Mouse (Mus musculus) liver, embryonic 14.5 days (tissue): ENCODE data around the gene Gm10376. TPM values are rescaled to one million over a fixed set of nuclear protein-coding genes. Genes with fewer than 3 reads are reported as not detected.
"Not testable (repeated sequence)": the region's sequence is repeated elsewhere in the genome, so short reads cannot be mapped to it uniquely, and the experiment has no call there.

Experiments used
- ATAC-seq: fragments of 200-750 bp; cut with Nextera tagmentation; 2 replicates; pipeline ENCODE4 v1.8.0; 2017; ENCODE audit warnings: moderate number of reproducible peaks, mild to moderate bottlenecking, moderate library complexity; ENCODE audit not compliant: insufficient read depth
- DNase-seq, 3 experiments: peaks; one replicate each; pipeline ENCODE4 v3.0.0-alpha.2; 2012 to 2013; ENCODE audit warnings: low read depth in 3 of 3, low spot score in 3 of 3
- H3K27ac ChIP-seq: fragments of 300-500 bp; sonication (generic); 2 replicates; pipeline ENCODE4 v1.5.1; 2014; ENCODE audit warnings: moderate library complexity, mild to moderate bottlenecking, control low read depth, inconsistent platforms
- H3K27me3 ChIP-seq: fragments of 300-500 bp; sonication (generic); 2 replicates; pipeline ENCODE4 v1.6.1; 2014; ENCODE audit warnings: mild to moderate bottlenecking, low read length, moderate library complexity; ENCODE audit not compliant: control insufficient read depth, insufficient read depth
- H3K36me3 ChIP-seq: fragments of 300-500 bp; sonication (generic); replicated peaks from 2 replicates; pipeline ENCODE4 v1.6.1; 2014; ENCODE audit warnings: low read depth; ENCODE audit not compliant: control insufficient read depth, insufficient read depth
- H3K4me1 ChIP-seq, 2 experiments: fragments of 200-500 bp in 1 of 2; fragments of 300-500 bp in 1 of 2; sonication (generic) in 1 of 2; replicated peaks; 2 replicates each; pipeline ENCODE4 v1.6.1; 2012 to 2014; ENCODE audit warnings: antibody characterized with exemption in 1 of 2, inconsistent platforms in 1 of 2, low read length in 1 of 2; ENCODE audit not compliant: control insufficient read depth in 2 of 2, insufficient read depth in 2 of 2
- H3K4me2 ChIP-seq: fragments of 300-500 bp; sonication (generic); 2 replicates; pipeline ENCODE4 v1.6.1; 2014; ENCODE audit warnings: low read depth, mild to moderate bottlenecking, control low read depth, moderate library complexity
- H3K4me3 ChIP-seq, 2 experiments: fragments of 200-500 bp in 1 of 2; fragments of 300-500 bp in 1 of 2; sonication (generic) in 1 of 2; 2 replicates each; pipeline ENCODE4 v1.5.1; 2012 to 2014; ENCODE audit warnings: low read depth in 2 of 2, low read length in 2 of 2, mild to moderate bottlenecking in 2 of 2, control low read depth in 1 of 2, inconsistent platforms in 1 of 2, moderate library complexity in 1 of 2; ENCODE audit not compliant: insufficient read depth in 1 of 2
- H3K9ac ChIP-seq: fragments of 300-500 bp; sonication (generic); replicated peaks from 2 replicates; pipeline ENCODE4 v1.6.1; 2014; ENCODE audit warnings: mild to moderate bottlenecking, control low read depth, moderate library complexity
- H3K9me3 ChIP-seq: fragments of 300-500 bp; sonication (generic); 2 replicates; pipeline ENCODE4 v1.6.1; 2016; ENCODE audit warnings: low read length, mixed read lengths; ENCODE audit not compliant: control insufficient read depth
- WGBS: fragments of 180-500 bp; shearing (Covaris S2); extraction: QIAGEN DNeasy Blood & Tissue Kit; methylation state at CpG from one replicate; pipeline ENCODE4 v1.1.7; 2014; ENCODE audit not compliant: insufficient replicate concordance; 5-methylcytosine and 5-hydroxymethylcytosine counted together
- polyA plus RNA-seq, 2 experiments: library from polyadenylated mRNA; depleted of rRNA in 1 of 2; stranded (reverse) in 1 of 2; unstranded in 1 of 2; fragments of >200 nt; fragmentation: Nextera tagmentation in 1 of 2; extraction: Ambion mirVana in 1 of 2; gene quantifications; 2 replicates each; pipeline versions ENCODE4 v1.2.1 to v1.2.3; 2012 to 2014

Gene Gm10376
- not detected in 2 replicates for polyA plus RNA-seq (2012; rRNA removed)
- not detected in 2 replicates for polyA plus RNA-seq (2014; fragmentation: Nextera tagmentation; extraction: Ambion mirVana)

DNA sequence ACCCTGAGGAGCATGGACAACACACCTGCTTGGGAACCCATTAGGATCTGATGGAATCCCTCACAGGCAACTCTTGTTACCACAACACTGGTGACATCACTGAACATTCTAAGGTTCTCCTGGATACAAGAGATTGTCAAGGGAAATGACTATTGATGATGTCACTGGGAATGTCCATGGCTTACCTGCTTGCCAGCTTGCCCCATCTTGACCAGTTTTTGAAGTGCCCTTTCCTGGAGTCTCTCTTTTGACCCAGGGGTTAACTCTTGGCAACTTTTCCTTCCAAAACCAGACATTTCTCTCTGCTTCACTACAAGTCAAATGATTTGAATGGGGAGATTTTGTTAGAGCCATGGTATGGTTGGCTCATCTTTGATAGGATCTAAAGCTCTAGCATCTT lies at the start of gene Gm10376:
Gene Gm10376, minus strand, starts transcription at position 101 of the 400 bp plus-strand sequence.
- not testable (repeated sequence) for H3K4me3 ChIP-seq, H3K27me3 ChIP-seq, H3K4me2 ChIP-seq, H3K9ac ChIP-seq, H3K4me1 ChIP-seq, ATAC-seq, DNase-seq, H3K9me3 ChIP-seq, H3K36me3 ChIP-seq, H3K27ac ChIP-seq

DNA sequence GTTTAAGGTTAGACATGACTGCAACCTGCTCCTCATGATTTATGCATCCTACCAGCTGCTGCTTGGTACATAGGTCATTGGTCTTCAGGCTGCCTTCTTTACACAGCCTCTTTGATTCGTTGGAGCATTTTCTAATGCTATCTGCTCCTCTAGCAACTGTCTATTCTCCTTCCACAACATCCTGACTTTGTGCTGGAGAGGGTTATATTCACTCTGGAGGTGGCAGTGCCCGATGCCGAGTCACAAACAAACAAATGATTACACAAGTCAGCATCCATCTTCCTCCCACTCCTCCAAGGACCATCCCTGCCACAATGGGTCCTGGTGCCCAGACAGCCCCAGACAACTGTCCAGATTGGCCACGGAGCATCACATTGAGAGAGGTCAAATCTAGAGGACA lies 44.8 kb upstream of the Gm10376 start:
- not testable (repeated sequence) for H3K9ac ChIP-seq, H3K36me3 ChIP-seq, H3K27ac ChIP-seq, H3K4me3 ChIP-seq, H3K9me3 ChIP-seq, ATAC-seq, H3K4me2 ChIP-seq, DNase-seq, H3K4me1 ChIP-seq, H3K27me3 ChIP-seq
- WGBS = 55% methylated on average over 4 of the region's 4 CpGs

DNA sequence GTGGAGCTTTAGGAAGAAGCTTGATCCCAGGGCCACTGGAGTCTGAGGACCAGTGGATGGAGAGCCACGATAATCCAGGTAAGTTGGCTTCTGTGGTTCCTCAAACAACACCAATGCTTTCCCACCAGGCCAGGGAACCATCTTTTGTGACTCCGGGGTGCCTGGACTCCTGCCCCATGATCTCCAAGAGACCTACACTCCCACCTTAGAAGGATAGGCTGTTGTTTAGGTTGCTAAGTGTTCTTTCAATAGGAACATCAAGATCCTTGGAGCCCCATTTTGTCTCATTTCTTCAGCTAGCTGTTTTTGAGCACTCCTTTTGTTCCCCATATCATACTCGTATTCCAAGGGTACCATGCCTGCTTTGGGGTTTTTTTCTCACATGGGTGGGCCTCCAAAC lies 42.6 kb upstream of the Gm10376 start:
- H3K36me3 ChIP-seq, H3K9ac ChIP-seq, DNase-seq, H3K4me1 ChIP-seq, H3K9me3 ChIP-seq, H3K27ac ChIP-seq, H3K27me3 ChIP-seq, ATAC-seq, H3K4me3 ChIP-seq, H3K4me2 ChIP-seq: not testable (repeated sequence)
- WGBS = 54% methylated on average over 3 of the region's 3 CpGs

DNA sequence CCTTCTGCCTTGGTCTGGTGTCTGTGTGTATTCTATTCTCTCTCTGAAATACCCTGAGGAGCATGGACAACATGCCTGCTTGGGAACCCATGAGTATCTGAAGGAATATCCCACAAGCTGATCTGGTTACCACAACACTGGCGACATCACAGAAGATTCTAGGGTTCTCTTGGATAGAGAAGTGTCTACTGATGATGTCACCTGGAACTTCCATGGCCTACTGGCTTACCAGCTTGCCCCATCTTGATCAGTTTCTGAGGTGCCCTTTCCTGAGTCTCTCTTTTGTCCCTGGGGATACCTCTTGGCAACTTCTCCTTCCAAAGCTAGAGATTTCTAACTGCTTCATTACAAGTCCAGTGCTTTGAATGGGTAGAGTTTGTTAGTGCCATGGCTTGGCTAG lies 21.9 kb downstream of the Gm10376 start, which contains the start of gene Gm8082:
Gene Gm8082, minus strand, starts transcription at position 101 of the 400 bp plus-strand sequence.
- not testable (repeated sequence) for DNase-seq, H3K4me3 ChIP-seq, H3K4me1 ChIP-seq, H3K9me3 ChIP-seq, H3K27ac ChIP-seq, H3K4me2 ChIP-seq, ATAC-seq, H3K36me3 ChIP-seq, H3K27me3 ChIP-seq, H3K9ac ChIP-seq
- WGBS = no CpG with 5 or more reads among the region's 1 CpGs

Other genes with a start within 250 kb of the Gm10376 start
- not detected in 2 replicates for gene Gm3015, start 246.8 kb downstream of the Gm10376 start, polyA plus RNA-seq (2012; rRNA removed)
- gene Gm3015, start 246.8 kb downstream of the Gm10376 start, polyA plus RNA-seq (2014; fragmentation: Nextera tagmentation; extraction: Ambion mirVana) = not detected in 2 replicates
- not detected in 2 replicates for gene Gm10377, start 217.6 kb downstream of the Gm10376 start, polyA plus RNA-seq (2012; rRNA removed)
- not detected in 2 replicates for gene Gm10377, start 217.6 kb downstream of the Gm10376 start, polyA plus RNA-seq (2014; fragmentation: Nextera tagmentation; extraction: Ambion mirVana)
- not detected in 2 replicates for gene Gm21977, start 162.2 kb downstream of the Gm10376 start, polyA plus RNA-seq (2012; rRNA removed)
- gene Gm21977, start 162.2 kb downstream of the Gm10376 start, polyA plus RNA-seq (2014; fragmentation: Nextera tagmentation; extraction: Ambion mirVana) = not detected in 2 replicates
- gene Gm8082, start 22.0 kb downstream of the Gm10376 start, polyA plus RNA-seq (2012; rRNA removed) = not detected in 2 replicates
- gene Gm8082, start 22.0 kb downstream of the Gm10376 start, polyA plus RNA-seq (2014; fragmentation: Nextera tagmentation; extraction: Ambion mirVana) = not detected in 2 replicates
- gene Gm8094, start 61.0 kb upstream of the Gm10376 start, polyA plus RNA-seq (2012; rRNA removed) = not detected in 2 replicates
- not detected in 2 replicates for gene Gm8094, start 61.0 kb upstream of the Gm10376 start, polyA plus RNA-seq (2014; fragmentation: Nextera tagmentation; extraction: Ambion mirVana)
- gene Gm8104, start 85.0 kb upstream of the Gm10376 start, polyA plus RNA-seq (2012; rRNA removed) = not detected in 2 replicates
- gene Gm8104, start 85.0 kb upstream of the Gm10376 start, polyA plus RNA-seq (2014; fragmentation: Nextera tagmentation; extraction: Ambion mirVana) = not detected in 2 replicates
- not detected in 2 replicates for gene Gm7233, start 164.2 kb upstream of the Gm10376 start, polyA plus RNA-seq (2012; rRNA removed)
- not detected in 2 replicates for gene Gm7233, start 164.2 kb upstream of the Gm10376 start, polyA plus RNA-seq (2014; fragmentation: Nextera tagmentation; extraction: Ambion mirVana)
- gene Gm8122, start 219.7 kb upstream of the Gm10376 start, polyA plus RNA-seq (2012; rRNA removed) = not detected in 2 replicates
- not detected in 2 replicates for gene Gm8122, start 219.7 kb upstream of the Gm10376 start, polyA plus RNA-seq (2014; fragmentation: Nextera tagmentation; extraction: Ambion mirVana)
- not detected in 2 replicates for gene Gm8126, start 243.0 kb upstream of the Gm10376 start, polyA plus RNA-seq (2012; rRNA removed)
- not detected in 2 replicates for gene Gm8126, start 243.0 kb upstream of the Gm10376 start, polyA plus RNA-seq (2014; fragmentation: Nextera tagmentation; extraction: Ambion mirVana)